Mouse (Mus musculus) monocyte, adult 5-6 weeks (primary cell): Measurements from ENCODE around the gene Ssxb2. TPM values are rescaled to one million over a fixed set of nuclear protein-coding genes. Genes with fewer than 3 reads are reported as not detected.
"Not testable (repeated sequence)": the region's sequence is repeated elsewhere in the genome, so short reads cannot be mapped to it uniquely, and the experiment has no call there.

Experiments
- ATAC-seq: fragments of 153-309, 156-312 bp; replicated peaks from 2 replicates; pipeline ENCODE4 v1.8.0; 2017; ENCODE audit warnings: mild to moderate bottlenecking; ENCODE audit not compliant: low TSS enrichment, insufficient number of reproducible peaks, severe bottlenecking, poor library complexity, low FRiP score
- total RNA-seq: library from RNA; stranded (forward); fragments of 200-1000, 200-491, 200-594 nt; gene quantifications from 3 replicates; pipeline ENCODE4 v1.2.3, GENCODE M21; 2017

The Ssxb2 gene
- total RNA-seq = not detected in 3 replicates

- not testable (repeated sequence) for ATAC-seq
These were observed at the start of gene Ssxb2 for GRCm38 (mm10) chrX:8461626-8462025. Gene Ssxb2, minus strand, starts transcription at chrX:8461726.

GRCm38 (mm10) chrX:8413005-8413404 is 48.5 kb downstream of the Ssxb2 start, which contains the start of gene Ssxb1:
Gene Ssxb1, plus strand, starts transcription at chrX:8413305.
- not testable (repeated sequence) for ATAC-seq

Other genes starting within 250 kb of the Ssxb2 start
- 6.1 to 10.3 TPM (median 7.9 TPM) in 3 replicates for gene Ftsj1, start 209.3 kb downstream of the Ssxb2 start, total RNA-seq
- not detected in 3 replicates for gene Slc38a5, start 190.6 kb downstream of the Ssxb2 start, total RNA-seq
- not detected in 3 replicates for gene Ssxb10, start 134.3 kb downstream of the Ssxb2 start, total RNA-seq
- not detected in 3 replicates for gene Ssxb9, start 94.7 kb downstream of the Ssxb2 start, total RNA-seq
- gene Ssxb1, start 48.4 kb downstream of the Ssxb2 start, total RNA-seq = not detected in 3 replicates
- not detected in 3 replicates for gene Gm14459, start 63.2 kb upstream of the Ssxb2 start, total RNA-seq
- gene Ssxb6, start 86.5 kb upstream of the Ssxb2 start, total RNA-seq = not detected in 3 replicates
- not detected in 3 replicates for gene Ssxb3, start 130.1 kb upstream of the Ssxb2 start, total RNA-seq
- gene Ssxb8, start 229.1 kb upstream of the Ssxb2 start, total RNA-seq = not detected in 3 replicates